Mouse (Mus musculus): ENCODE results near the gene Ifrd2. TPM values are rescaled to one million over a fixed set of nuclear protein-coding genes. Genes with fewer than 3 reads are reported as not detected.

The Ifrd2 gene
- 10 to 100 TPM; 30.1 to 36.2 TPM for polyA plus RNA-seq (2017; shearing (Covaris generic))

DNA sequence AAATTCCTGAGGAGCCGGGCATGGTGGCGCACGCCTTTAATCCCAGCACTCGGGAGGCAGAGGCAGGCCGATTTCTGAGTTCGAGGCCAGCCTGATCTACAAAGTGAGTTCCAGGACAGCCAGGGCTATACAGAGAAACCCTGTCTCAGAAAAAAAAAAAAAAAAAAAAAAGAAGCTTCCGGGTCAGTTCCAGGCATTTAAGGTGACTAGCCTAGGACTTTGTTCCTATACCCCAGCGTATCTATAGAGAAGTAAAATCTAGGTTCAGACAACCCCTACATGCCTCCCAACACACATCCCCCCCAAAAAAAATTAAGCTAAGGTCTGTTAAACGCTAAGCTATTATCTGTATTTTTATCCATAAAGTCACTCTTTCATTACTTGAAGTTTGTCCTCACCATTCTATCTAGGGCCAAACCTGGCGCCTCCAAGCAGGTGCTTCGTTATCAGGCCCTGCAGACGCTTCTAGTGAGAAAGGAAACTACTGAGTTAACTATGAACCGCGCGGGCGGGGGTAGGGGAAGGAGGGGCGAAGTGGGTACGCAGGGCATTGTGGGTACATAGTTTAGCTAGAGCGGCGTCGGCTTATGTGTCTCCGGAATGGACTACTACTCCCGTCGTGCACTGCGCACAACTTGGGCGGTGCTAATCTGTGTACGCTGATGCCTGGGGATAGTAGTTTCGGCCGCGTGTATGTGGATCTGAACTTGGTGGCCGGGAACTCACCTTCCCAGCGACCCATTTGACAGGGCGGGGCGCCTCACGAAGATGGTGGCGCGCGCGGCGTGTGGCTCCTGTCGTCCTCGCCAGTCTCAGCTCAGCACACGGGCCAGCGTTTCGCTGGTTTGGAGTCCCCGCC is at the start of gene Ifrd2:
Ifrd2 (plus strand) TSS at position 669 of the 859 bp plus-strand sequence.
- ATAC-seq: peak; percentile 99

DNA sequence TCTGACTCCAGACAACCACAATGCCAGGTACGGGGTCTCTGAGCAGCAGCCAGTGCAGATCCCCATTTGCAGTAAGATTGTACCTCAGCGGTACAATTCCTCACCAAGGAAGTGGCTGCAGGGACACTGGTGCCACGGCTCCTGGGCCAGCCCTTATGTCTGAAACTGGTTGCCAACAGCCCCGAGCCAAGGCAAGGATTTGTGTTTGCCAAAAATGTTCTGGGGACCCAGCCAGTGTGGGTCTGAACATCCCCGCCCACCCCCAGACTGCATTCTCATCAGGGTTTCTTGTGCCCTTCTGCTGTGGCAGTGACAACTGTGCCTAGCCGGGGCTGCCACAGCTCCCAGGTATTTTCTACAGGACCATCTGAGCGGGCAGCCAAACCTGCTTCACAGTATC is 49.2 kb upstream of the Ifrd2 start:
- ATAC-seq: no peak

DNA sequence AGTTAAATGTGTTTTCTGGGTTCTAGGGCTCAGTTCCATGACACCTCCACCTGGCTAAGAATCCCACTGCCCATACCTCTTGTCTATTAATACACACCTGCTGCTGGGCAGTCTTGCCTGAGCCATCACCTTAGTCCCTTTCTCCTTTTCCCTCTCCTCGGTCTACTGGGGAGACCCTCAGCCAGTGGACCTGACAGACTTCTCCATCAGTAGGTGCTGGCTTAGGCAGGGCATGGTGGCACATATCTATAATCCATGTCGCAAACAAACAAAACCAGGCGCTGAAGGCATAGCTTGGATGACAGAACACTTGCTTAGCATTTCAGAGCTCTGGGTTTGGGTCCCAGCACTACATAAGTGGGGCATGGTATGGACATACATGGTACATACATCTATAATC is 48.7 kb upstream of the Ifrd2 start:
- ATAC-seq: no peak

DNA sequence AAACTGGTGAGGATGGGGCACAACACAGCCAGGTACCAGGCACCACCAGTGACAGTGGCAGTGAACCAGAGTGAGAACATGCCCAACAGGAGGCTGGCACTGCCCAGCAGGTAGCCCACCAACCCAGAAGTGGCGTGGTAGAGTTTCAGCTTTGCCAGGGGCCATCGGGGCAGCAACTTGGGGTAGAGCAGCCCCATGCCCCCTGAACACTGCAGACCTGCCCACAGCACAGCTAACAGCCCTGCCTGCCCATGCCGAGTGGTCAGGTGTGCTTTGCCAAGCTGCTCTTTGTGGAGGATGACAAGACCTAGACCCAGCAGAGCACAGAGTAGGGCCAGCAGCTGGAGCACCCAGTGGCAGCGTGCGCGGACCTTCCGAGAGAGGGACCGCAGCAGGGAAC is 47.5 kb upstream of the Ifrd2 start:
- no peak for ATAC-seq

DNA sequence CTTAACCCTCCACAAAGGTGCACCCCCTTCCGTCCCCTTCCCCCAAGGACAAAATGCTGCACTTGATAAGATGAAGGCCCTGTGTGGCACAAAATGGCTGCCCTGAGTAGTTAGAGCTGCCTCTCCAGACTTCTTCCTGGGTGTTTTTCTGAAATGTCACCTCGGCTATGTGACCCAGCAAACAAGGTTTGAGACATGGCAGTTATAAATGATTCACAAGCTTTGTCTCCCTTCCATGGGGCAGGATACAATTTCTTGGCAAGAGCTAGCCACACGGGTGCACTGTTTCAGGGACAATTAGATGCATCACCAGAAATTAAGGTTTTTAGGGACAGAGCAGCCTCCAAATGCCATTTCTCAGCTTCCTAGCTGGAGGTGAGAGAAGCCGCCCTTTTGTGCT is 47.0 kb upstream of the Ifrd2 start:
- ATAC-seq: no peak

DNA sequence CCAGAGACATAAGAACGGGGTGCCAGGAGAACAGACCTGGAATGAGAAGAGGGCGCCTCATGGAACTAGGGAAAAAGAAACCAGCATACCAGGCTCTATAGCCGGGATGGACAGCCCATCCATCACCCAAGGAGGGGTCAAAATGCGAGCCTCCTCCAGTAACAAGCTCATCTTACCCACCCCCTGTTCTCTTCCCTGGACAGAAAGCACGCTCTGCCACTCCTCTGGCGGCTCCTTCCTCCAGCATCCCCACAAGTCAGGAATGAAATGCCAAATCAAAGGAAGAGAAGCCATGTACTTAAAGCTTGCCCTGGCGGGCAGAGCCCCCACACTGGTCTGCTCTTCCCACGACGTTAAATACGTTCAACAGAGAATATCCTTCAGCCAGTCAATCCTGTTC is 46.4 kb upstream of the Ifrd2 start:
- ATAC-seq: no peak

DNA sequence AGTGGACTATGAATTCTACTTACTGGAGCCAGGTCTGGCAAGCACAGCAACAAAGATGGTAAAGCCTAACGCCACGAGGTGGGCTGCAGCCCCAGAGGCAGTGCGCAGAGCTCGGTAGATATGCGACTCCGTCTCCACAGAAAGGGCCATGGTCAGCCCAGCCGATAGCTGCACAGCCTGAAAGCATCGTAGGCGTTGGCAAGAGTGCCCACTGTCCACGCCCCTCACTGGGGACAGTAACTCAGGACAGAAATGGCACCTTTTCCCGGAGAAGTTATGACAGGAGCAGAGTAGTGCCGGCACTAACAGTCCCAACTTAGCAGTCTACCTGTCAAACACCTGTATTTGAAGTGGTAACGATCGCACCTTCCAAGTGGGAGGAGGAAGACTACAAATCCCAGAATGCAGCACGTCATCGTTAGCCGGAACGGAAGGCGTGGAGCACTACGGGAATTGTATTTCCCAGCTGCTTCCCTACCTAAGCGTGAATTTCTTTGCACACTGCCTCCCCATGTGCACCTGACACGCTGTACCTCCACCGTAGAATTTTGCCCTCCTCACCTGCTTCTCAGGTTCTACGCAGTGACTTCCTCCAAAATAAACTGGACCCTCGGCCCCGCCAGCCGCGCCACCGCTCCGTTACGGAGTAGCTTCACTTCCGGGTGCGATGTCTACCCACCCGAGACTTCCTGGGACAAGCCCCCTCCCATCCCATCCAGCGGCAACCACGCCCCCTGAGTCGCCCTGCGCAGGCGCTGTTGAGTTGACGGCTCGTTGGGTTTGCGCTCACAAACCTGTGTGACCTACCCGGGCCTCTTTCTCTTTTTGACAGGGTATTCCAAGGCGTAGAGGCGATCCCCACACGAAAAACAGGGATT is 45.7 kb upstream of the Ifrd2 start, which contains the start of the genes Cyb561d2 and Nprl2:
Cyb561d2 (minus strand) TSS at position 720 of the 878 bp plus-strand sequence.
Nprl2 (plus strand) TSS at position 753 of the 878 bp plus-strand sequence.
- ATAC-seq: peak; percentile 87

DNA sequence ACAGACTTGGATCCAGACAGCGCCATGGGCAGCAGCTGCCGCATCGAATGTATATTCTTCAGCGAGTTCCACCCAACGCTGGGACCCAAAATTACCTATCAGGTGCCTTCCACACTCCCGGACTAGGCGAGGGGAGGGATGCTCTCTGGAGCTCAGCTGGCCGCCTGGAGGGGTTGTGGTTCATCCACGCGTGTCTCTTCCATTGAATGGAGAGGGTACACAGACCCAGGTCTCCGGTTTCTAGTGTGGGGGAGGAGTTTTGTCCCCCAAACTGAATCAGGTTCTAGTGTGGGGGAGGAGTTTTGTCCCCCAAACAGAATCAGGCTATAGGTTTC is 45.1 kb upstream of the Ifrd2 start:
- no peak for ATAC-seq

DNA sequence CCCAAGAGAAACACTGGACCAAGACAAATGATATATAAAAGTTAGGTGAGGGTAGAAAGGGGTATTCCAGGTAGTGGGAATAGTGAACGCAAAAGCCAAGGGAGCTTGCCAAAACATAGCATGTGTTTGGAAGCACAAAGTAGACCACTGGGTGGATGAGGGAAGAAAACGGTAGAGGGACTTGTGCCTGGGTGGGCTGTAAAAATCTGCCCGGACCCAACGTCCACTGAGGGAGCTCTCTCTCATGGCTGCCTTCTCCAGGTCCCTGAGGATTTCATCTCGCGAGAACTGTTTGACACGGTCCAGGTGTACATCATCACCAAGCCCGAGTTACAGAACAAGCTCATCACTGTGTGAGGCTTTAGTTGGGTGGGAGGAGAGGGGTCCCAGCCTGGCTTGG is 44.7 kb upstream of the Ifrd2 start:
- no peak for ATAC-seq

DNA sequence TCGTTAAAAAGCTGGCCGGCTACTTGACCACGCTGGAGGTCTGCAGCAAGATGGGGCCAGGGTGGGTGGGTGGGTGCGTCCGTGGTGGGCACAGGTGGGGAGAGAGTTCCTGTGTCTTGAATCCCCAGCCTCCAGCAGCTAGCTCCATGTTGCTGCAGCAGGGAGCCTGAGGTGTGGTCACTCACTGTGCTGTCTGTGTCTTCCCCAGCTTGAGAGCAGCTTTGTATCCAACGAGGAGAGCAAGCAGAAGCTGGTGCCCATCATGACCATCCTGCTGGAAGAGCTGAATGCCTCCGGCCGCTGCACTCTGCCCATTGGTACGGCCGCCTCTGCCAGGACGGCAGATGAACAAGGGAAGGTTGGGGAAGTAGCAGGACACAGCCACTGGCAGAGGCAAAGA is 44.1 kb upstream of the Ifrd2 start:
- ATAC-seq: no peak

DNA sequence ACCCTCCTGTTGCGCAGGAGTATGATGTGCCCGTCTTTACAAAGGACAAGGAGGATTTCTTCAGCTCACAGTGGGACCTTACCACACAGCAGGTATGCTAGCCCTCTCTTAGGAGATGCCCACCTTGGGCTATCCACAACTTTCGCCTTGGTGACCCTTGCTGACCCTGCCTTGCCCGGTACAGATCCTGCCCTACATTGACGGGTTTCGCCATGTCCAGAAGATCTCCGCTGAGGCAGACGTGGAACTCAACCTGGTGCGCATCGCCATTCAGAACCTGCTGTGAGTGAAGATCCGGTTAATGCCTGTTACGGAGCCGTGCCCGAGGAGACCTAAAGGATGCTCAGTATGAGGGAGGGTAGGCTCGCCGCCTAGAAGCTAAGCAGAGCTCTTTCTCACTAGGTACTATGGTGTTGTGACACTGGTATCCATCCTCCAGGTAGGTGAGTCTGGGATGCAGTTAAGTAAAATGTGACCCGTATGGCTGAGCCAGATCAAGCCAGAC is 43.2 kb upstream of the Ifrd2 start:
- no peak for ATAC-seq

DNA sequence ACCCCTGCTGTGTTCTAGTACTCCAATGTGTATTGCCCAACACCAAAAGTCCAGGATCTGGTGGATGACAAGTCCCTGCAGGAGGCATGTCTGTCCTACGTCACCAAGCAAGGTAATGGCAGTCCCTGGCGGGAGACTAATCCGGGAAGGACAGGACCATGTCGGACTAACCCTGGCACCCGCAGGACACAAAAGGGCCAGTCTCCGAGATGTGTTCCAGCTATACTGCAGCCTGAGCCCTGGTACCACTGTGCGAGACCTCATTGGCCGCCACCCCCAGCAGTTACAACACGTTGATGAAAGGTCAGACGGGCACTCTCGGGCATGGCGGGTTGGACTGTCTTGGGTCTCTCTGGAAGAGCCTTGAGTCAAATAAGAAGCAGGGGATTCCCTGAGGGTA is 42.7 kb upstream of the Ifrd2 start:
- ATAC-seq: no peak

DNA sequence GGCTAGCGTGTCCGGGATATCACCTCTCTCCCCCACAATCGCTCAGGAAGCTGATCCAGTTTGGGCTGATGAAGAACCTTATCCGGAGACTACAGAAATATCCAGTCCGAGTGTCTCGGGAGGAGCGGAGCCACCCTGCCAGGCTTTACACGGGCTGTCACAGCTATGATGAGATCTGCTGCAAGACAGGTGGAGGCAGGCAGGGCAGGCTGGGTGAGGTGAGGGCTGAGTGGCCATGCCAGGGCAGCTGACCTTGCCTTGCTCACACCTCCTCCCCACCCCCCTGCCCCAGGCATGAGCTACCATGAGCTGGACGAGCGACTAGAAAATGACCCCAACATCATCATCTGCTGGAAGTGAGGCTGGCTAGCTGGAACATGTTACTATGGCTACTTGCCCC is 42.2 kb upstream of the Ifrd2 start:
- no peak for ATAC-seq

DNA sequence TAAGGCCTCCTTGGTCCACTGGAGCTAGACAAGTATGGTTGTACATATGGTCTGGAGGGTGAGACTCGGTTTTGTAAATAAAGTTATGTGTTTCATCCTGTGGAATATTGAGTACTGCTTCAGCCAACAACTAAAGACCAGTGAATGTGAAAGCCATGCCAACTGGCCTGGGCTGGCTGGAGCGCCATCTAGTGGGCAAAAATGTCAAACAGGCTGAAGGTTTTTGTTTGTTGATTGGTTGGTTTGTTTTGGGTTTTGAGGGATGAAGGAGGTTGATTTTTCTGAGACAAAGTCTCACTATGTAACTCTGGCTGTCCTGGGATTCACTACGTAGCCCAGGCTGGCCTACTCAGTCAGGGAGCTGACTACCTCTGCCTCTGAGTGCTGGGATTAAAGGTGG is 41.8 kb upstream of the Ifrd2 start:
- peak; percentile 20 for ATAC-seq

DNA sequence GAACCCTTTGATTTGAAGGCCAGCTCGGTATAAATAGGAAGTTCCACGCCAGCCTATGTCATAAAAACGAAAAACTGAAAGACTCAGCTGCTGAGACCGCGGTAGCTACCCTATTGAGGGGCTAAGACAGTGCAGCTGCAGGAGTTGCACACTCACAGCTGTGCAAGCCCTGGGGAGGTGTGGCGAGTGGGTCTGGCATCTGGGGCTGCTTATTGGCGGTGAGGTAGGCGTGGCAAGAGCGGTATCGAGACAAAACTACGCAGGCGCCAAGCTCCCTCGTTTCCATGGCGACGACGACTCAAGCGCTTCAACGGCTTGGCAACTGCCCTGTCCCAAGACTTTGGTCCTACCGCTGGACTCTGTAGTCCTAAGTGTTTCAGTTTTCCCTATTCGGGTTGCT is 40.4 kb upstream of the Ifrd2 start, which contains the start of gene Zmynd10:
Zmynd10 (plus strand) TSS at position 273 of the 400 bp plus-strand sequence.
- ATAC-seq: peak; percentile 37

DNA sequence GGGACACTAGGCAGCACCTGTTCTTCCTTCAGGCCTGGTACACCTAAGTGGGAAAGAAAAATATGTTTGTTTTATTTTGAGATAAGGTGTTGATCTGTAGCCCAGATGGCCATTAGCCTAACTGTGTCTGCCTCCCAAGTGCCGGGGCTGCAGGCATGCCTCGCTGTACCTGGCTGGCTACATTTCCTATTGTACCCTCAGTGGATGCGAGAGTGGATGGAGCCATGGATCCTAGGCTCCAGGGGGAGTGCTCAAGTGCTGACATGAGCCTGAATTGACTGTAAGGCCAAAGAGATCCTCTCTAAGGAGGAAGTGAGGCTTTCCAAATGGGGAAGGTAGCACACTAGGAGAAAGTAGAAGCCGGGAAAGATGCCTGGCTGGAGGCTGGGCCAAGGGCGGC is 39.5 kb upstream of the Ifrd2 start:
- ATAC-seq: no peak

DNA sequence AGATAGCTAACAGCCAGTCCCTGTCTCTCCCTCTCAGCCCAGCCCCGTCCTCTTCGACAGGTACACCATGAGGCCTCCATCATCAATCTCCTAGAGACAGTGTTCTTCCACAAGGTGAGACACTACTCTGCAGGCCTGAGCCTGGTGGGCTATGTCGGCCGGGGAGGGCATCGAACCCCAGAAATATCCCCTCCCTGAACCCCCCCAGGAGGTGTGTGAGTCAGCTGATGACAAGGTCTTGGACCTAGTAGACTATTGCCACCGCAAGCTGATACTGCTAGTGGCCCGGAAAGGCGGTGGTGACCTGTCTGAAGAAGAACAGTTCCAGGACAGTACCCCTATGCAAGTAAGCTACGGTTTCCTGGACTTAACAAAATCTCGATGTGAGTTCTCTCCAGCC is 38.6 kb upstream of the Ifrd2 start:
- no peak for ATAC-seq

DNA sequence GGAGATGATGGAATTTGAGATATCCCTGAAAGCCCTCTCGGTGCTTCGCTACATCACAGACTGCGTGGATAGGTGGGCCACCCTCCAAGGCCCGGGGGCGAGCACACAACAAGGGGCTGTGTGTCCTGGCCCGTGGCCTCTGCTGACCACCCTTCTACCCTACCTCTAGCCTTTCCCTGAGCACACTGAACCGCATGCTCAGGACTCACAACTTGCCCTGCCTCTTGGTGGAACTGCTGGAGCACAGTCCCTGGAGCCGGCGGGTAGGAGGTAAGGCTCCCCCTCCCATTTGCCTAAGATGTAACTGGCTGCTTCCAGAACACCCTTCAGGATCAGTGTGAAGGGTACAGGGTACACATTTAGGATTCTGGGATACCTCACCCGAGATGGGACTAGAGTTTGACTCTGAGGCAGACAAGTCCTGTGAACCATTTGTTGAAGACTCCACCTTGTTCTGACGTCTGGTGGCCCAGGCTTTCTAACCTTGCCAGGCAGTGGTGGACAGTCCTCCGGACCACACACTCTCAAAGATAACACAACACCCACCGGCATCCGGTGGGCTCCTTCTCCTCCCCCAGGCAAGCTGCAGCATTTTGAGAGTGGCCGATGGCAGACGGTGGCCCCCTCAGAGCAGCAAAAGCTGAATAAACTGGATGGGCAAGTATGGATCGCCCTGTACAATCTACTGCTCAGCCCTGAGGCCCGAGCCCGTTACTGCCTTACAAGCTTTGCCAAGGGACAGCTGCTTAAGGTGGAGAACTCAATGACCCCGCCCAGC is 38.0 kb upstream of the Ifrd2 start:
- no peak for ATAC-seq

DNA sequence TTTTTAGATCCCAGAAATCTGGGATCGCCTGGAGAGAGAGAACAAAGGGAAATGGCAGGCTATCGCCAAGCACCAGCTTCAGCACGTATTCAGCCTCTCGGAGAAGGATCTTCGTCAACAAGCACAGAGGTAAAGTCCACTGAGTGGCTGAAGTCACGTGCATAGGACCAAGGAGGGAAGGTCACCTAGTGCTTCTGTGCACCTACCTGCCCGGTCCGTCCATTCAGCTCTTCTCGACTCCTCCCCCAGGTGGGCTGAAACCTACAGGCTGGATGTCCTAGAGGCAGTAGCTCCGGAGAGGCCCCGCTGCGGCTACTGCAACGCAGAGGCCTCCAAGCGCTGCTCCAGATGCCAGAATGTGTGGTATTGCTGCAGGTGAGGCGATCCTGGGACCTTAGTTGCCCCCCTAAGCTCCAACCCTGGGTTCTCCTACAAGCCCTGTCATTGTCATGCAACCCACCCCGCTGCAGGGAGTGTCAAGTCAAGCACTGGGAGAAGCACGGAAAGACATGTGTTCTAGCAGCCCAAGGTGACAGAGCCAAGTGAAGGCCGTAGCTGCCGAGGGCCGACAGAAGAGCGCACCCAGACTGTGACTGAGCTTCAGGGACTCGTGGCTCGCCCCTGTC is 36.8 kb upstream of the Ifrd2 start:
- ATAC-seq: no peak

DNA sequence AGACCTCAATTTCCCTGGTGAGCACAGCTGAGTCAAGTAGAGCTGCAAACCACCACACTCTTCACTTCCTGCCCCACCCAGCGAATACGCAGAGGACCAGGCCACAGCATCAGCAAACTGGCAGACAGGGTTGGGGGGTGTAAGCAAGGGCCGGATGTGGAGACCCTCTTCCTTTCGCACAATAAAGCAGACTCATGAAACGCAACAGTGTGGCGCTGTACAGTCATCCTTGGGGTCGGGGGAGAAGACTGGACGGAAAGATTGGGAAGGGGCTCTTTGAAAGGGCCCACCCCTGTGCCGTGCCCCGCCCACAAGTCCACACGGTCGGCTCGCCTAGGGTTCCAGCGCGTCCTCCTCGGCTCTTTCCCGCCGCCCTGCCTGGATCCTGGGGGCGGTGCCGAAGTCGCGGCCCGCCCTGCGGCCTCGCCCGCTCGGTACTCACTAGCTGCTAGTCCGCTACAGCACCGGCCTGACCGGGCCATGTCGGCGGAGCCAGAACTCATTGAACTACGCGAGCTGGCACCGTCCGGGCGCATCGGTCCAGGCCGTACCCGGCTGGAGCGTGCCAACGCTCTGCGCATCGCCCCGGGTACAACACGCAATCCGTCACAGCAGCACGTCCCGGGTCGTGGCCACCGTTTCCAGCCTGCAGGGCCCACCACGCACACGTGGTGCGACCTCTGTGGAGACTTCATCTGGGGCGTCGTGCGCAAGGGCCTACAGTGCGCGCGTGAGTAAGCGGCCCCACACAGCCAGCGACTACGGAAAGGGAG is 36.1 kb upstream of the Ifrd2 start, which contains the start of gene Rassf1:
Rassf1 (plus strand) TSS at position 439 of the 773 bp plus-strand sequence.
- ATAC-seq: peak; percentile 75

DNA sequence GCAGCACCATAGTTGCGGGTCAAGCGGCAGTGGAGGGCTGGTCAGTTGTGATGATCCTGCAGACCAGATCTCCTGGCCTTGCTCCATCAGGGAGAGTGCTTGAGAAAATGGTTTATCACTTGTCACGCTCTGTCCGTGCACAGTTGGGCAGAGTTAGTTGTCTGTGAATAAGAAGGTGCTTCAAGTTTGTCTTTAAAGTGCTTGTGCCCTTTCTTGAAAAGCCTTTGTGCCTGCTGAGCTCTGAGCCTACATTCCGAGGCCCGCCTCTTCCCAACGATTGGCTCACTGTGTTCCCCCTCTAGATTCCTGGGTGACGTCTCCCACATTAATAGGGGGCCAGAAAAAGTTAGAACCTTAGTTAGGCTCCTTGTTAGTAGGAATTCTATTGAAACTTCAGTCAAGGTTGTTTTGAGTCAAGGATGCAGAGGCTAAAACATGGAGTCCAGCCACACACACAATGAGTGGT is 35.5 kb upstream of the Ifrd2 start:
- no peak for ATAC-seq
